Mouse (Mus musculus): ENCODE measurements at regions not wholly inside any gene's neighbourhood (a gene's known extent, or its start where the extent isn't known, plus 50 kb on each side); places are given as distances from the start of the nearest gene placed in this dataset.

DNA sequence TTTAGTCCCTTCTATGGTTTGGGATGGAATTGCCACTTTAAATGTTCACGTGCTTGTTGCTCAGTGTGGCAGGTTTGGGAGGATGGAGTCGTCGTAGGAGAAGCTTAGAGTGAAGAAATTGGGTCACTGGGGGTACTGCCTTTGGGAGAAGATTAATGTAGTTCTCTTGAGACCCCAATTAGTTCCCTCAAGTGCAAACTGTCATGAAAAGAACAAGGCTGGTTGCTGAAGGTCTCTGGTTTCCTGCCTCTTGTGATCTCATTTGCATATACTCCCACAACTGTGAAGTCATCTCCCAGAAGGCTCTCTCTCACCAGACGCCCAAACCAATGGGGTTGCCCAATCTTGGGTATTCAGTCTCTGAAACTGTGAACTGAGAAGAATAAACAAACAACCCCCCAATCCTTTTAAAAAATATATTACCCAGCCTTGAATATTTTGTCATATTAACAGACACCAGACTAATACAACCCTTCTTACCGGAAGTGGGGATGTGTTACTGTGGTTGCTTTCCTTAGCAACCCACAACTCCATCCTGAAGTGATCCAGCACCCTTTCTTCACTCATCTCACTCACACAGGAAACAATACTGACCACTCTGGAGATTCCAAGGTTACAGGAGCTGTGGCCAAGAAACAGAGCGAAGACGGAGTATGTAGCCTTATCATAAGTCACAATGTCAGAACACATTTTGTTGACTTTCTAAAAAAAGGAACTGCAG lies 153.2 kb upstream of the Fndc3a start:
- TF ChIP-seq POLR2A (IDR thresholded peaks at IDR 0.05; ENCODE audit: low read depth, low read length) (no peak), CTCF (IDR thresholded peaks at IDR 0.05; ENCODE audit: extremely low read depth, insufficient read length, insufficient replicate concordance, low read depth, low read length) (no peak)

All from small intestine, adult 2 months (tissue).